Mouse (Mus musculus) telencephalon, adult 2 months (tissue): ENCODE data around the gene Mpi.
A peak's percentile ranks its signal among the peaks of the same experiment; 100 is the strongest.

ENCODE experiments used
- DNase-seq: peaks from one replicate; pipeline ENCODE4 v3.0.0-alpha.2; 2011; ENCODE audit warnings: low read depth, low spot score

Mpi gene

DNA sequence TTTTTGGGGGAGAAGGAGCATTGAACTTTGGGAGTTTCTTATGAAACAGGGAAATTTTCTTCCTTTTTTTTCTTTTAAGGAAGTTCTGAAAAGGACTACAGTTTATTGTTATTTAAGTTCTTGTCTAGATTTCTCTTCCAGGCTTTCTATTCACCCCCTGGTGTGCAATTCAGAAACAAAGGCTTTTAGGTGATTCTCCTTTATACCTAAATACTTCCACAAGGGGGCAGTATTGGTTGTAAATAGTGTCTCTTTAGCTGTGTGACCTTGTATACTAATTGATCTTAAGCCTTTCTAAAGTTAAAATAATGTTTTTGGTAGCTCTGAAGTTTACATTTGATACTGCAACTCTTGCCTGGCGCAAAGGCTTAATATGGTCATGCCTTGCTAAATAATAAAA, 28.8 kb downstream of the Mpi start:
- no peak for DNase-seq

DNA sequence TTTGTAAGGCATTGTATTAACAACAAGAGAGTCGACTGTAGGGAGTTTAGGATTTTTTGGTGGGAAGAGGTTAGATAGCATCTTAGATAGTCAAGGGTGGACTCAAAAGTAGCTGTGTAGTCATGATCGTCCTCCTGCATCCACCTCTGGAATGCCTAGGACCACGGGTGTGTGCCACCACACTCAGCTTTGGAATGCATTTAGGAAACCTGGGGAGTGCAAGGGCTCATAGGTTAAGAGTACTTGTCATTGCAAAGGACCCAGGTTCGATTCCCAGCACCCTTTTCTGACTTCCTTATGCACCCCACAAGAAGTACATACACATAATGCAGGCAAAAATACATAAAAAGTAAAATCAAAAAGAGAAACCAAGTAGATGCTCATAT, 29.7 kb downstream of the Mpi start:
- no peak for DNase-seq

DNA sequence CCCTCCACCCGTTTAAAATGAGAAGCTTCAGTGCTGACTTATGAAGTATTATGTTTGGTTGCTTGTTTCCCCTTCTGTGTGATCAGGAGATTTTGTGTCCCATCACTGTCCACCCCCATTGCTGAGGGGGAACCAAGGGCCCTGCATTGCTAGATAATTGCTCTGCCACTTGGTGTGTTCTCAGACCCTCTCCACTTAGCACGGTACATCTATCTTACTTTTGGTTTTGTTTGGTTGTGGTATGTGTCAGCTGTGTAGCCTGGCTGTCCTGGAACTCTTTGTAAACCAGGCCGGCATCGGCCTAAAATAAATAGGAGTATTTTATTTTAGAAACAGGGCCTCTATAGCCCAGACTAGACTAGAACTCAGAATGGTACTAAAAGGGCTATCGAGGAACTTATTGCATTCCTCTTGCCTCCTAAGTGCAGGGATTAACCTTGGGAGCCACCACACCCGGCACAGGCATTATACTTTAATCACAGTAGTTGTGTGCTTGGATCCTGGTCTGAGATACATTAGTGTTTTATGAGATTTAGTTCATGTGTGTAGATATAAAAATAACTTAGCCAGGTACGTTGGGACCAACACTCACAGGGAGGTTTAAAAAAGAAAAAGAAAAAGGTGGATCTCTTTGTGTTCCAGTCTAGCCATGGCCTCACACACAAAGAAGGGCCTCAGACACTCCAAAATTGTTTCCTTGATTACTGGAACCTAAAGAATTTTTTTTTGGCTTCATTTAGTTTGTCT, 30.3 kb downstream of the Mpi start:
- DNase-seq, result no peak

DNA sequence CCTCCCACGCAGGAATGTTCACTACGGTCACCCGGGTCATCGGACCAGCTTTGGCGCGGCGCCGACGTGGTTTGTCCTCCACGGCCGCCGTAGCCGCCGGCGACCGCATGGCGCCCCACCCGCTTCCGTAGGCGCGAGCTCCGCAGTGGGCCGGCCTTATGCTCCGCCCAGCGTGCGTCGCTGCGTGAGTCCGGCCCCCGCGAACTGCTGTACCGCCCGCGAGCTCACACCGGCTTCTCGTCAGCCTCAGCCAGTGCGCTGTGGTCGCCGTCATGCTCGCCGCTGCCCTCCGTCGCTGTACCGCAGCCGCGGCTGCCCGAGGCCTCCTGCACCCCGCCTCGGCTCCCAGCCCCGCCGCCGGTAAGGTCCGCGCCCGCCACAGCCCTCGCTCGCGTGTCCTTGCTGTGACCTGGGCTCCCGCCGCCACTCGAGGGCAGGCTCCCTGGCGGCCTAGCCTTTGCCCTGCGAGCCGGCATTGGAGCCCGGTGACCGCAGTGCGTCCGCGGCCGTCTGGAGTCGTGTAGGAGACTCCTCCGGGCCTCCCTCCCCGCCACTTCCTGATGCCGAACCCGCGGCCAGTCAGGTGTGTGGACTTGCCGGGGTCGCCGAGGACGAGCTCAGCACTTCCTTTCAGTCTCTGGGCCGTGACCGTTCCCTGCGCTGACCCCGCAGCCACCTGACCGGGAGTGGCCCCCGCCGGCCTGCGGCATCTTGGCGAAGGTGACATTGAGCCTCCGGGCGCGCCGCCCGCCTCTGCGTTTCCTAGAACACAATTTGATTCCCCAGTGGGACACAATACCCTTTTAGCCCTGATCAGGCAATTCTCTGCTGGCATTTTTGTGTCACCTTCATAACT, 31.3 kb downstream of the Mpi start, which contains the start of gene Cox5a:
Cox5a (plus strand) TSS at position 219 of the 856 bp plus-strand sequence.
- DNase-seq, result peak; percentile 91

DNA sequence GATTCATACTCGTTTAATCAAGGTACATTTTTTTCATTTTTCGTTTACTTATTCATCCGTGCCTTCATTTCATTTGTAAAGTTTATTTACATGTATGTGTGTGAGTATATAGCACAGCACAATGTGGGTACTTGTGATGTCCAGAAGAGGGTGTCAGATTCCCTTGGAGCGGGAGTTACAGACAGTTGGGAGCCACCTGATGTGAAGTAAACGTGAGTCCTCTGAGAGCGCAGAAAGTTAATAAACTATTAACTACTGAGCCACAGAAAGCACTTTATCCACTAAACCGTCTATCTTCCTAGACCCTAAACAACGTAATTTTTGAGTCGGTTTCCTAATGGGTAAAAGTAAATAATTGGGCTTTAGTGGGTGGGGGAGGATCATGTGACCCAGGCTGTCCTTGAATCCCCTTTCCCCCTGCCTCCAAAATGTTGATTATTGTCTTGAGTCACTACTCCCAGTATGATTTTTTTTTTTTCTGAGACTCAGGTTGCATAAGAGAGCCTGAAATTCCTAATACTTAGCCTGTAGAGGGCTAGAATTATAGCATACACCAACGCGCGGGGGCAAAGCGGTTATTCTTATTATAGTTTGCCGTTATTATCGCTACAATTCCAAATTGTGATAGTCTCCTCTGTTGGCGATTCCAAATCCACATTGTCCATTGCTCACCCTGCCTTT, 32.0 kb downstream of the Mpi start:
- DNase-seq, result no peak

DNA sequence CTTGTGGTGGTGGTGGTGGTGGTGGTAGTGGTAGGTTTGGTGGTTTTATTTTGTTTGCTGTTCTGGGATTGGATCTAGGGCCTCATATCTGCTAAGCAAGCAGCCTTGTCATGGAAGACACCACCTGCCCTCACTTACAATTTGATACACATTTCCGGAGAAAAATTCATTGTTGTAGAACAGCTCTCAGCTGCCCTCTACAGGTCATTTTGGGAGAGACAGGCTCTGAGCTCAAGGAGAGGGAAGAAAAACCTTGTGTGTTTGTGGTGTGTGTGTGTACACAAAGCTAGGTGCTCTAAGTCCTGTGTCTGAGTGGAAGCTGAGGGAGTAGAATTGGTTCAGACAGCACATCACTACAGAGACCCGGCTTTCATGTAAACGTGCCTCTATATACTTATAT, 35.5 kb downstream of the Mpi start:
- no peak for DNase-seq

DNA sequence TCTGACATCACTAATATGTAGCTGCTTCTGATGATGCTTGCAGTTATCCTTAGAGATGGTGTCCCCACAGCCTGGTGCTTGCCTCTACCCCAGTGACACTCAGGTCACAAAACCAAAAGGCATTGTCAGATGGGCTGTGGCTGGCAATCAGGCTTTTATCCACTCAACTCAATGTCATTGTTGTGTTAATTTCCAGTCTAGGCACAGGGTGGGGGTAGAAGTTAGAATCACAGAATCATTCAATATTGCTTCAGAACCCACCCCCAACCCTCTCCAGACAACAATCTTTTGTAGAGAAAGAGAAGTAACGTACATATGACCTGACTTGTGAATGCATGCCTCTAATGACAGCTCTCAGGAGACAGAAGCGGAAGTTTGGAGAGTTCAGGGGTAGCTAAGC, 42.0 kb downstream of the Mpi start:
- DNase-seq, result no peak

DNA sequence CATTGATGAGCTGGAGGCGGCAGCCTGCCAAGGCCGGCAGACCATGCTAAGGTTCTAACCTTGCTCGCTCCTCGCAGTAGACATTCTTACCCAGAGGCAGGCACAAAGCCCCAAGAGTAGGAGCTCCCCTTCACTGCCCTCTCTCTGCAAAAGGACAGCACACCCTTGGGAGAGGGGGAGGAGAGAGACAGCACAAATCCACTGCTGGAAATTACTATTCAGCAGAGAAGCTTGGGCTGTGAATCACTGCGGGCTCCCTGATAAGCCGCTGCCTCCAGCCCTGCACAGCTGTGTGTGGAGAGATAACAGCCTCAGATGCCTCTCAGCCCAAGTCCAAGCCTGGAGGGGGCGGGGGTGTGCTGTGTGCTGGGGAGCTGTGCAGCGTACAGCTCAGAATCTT, 46.9 kb downstream of the Mpi start:
- peak; percentile 67 for DNase-seq

DNA sequence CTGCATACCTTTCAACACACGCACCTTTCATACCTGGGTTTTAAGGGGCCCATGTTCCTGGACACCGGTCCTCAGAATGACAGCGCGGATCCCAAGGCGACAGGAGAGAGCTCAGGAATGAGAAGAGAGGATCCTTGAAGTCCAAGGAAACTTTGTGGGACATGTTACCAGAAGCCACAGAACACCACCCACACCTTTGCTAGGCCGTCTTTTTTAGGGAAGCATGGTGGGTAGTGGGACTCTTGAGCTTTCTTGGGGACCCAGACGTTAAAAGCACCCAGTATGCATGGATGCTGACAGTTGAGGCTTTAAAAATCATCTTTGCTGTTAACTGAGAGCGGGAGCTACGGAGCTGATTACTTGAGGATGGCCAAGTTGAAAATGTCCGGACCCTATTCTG, 47.7 kb downstream of the Mpi start:
- DNase-seq, result no peak

DNA sequence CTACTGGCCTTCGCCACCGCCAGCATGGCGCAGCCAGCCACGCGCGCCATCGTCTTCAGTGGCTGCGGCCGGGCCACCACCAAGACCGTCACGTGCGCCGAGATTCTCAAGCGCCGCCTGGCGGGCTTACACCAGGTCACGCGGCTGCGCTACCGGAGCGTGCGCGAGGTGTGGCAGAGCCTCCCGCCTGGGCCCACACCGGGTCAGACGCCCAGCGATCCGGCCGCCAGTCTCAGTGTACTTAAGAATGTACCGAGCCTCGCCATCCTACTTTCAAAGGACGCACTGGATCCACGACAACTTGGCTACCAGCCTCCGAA, 48.2 kb downstream of the Mpi start:
- no peak for DNase-seq

DNA sequence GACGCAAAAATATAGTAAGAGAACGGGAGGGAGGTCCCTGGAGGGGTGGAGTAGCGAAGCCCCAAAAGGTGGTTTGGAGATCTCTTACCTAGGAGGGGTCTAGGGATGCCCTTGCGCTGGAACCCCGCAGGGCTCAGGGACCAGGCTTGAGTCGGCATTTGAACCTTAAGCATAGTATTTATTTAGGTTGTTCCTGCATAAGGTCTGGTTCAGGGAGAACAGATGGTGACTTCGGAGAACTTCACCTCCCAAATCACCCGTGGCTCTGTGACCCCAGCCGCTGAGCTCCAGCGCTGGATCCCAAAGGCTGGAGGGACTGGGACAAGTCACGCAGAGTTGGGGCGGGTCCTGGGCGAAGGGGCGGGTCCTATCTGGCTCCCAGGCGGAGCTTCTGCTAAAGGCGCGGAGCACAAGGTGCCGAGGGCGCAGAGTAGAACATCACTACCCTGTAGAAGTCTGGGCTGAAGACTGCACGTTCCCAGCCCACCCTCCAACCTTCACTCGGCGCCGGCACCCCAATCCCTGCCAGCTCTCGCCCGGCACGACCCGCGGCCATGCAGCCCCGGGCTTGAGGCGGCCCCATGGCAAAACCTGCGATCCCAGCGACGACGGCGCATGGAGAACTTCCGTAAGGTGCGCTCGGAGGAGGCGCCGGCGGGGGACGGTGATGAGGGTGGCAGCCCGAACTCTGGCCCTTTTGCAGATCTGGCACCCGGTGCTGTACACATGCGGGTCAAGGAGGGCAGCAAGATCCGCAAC, 48.8 kb downstream of the Mpi start, which contains the start of gene Rpp25:
Rpp25 (plus strand) TSS at position 405 of the 759 bp plus-strand sequence.
- no peak for DNase-seq

DNA sequence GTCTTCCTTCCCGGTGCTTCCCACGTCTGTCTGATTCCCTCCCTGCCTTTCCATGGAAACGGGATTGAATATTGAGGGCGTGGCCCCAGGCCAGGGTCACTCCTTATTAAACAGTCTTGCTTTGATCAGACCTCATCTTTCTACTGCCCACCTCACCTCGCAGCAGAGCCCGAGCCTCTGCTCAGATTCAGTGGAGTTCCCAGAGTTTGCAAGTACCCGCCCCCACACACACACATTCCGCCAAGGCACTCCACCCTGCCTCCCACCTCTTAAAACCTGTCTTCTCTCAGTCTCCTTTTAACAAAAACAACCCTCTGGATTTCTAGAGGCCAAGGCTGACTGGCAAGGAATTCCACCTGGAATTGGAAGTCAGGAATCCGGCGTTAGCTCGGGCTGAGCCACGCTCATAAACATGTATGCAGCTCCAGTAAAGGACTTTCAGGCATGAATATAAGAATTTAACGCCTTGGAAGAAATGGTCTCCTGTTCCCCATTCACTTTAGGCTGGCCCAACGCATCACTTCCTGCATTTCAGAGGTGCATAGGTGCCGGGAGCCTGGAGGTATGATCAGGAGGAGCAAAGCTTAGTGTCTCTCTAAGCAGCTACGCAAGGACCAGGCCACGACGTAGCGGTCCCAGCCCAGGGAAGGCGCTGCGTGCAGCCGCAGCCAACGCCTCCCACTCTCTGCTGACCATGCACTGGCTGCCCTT, 49.5 kb downstream of the Mpi start:
- DNase-seq, result peak; percentile 65

DNA sequence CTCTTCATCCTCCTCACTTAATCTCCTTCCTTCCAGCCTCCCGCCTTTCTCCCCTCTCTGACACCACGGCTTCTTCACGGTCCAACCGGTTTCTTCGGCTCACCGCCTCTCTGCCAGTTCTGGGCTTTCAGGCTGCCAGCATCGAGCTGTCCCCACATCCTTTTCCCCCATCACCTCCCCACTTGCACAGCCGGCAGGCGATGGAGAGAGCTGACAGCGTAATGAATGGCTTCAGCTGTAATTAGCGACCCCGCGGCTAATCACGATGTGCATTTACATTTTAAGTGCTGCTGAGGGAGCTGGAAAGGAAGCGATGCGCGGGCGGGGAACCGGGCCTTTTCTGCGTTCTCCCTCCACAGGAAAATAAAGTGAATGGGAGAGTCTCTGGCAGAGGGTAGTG, 50.7 kb downstream of the Mpi start:
- peak; percentile 74 for DNase-seq

DNA sequence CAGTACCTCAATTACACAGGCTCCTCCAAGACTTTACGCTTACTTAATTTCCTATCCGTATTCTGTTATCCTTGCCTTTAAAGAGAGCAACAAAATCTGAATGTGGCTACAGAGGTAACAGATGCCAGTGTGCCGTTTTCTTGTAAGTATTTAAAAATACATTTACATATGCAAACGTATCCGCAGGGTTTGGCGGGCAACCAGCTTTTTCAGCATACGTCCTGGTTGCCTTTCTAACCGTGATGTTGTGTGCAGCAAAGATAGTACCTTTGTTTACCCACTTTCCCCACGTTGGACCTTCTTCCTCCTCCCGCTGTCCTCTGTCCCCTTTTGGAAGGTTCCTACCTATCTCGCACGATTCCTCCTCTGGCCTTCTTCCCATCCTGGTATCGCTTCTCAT, 51.1 kb downstream of the Mpi start:
- no peak for DNase-seq

DNA sequence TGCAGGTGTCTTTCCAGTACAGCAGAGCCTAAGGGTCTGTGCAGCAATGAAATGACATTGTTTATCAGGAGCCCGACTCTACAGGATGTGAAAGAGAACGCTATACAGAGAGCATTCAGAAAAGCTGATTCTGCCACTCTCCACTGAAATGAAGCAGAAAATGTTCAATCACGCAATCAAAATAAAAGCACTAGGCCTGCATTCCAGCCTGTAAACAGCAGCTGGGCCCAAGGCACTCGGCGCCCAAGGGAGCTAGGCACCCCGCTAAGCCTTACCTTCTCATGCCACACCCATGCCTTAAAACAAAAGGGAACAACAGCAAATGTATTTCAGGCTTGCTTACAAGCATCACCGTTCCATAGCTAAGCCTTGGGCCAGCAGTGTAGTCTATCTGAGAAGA, 54.0 kb downstream of the Mpi start:
- DNase-seq, result no peak

DNA sequence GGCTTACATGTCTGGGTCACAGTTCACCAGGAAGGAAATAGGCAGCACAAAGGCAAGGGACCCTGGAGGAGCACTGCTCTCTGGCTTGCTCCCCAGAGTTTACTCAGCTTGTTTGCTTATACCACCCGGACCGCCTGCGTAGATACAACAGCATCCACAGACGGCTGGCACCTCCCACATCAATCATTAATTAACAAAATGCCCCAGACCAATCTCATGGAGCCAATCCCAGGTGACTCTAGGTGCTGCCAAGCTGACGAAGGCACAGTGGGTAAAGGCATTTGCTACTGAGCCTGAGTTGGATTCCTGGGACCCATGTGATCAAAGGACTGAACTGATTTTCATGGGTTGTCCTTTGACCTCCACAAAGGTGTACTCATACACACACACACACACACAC, 55.3 kb downstream of the Mpi start:
- DNase-seq, result no peak

DNA sequence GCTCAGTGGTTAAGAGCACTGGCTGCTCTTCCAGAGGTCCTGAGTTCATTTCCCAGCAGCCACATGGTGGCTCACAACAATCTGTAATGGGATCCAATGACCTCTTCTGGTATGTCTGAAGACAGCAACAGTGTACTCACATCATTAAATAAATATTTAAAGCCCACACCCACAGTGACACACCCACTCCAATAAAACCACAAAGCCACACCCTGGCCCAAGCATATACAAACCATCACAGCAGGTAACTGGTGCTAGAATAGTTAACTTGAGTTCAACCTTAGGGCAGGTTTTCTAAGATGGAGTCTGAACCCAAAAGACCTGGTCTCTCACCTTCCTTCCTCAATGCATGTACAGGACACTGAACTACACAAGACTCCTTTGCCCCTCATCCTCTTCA, 57.6 kb downstream of the Mpi start:
- DNase-seq, result no peak
